Mouse (Mus musculus) forebrain, embryonic 12.5 days (tissue): ENCODE measurements around the gene Rnasel. TPM values are rescaled to one million over a fixed set of nuclear protein-coding genes. Genes with fewer than 3 reads are reported as not detected.

Experiments used
- ATAC-seq: fragments of 200-750 bp; cut with Nextera tagmentation; 2 replicates; pipeline ENCODE4 v1.8.0; 2017; ENCODE audit warnings: moderate TSS enrichment; ENCODE audit not compliant: low FRiP score
- H3K27ac ChIP-seq: fragments of 300-500 bp; sonication (generic); 2 replicates; pipeline ENCODE4 v1.5.1; 2016; ENCODE audit warnings: mild to moderate bottlenecking
- H3K27me3 ChIP-seq: fragments of 300-500 bp; sonication (generic); 2 replicates; pipeline ENCODE4 v1.6.1; 2016; ENCODE audit warnings: mild to moderate bottlenecking
- H3K36me3 ChIP-seq: fragments of 300-500 bp; sonication (generic); replicated peaks from 2 replicates; pipeline ENCODE4 v1.6.1; 2016; ENCODE audit warnings: mild to moderate bottlenecking
- H3K4me1 ChIP-seq: fragments of 300-500 bp; sonication (generic); 2 replicates; pipeline ENCODE4 v1.6.1; 2016
- H3K4me2 ChIP-seq: fragments of 300-500 bp; sonication (generic); 2 replicates; pipeline ENCODE4 v1.6.1; 2016; ENCODE audit warnings: mild to moderate bottlenecking, moderate library complexity
- H3K4me3 ChIP-seq: fragments of 300-500 bp; sonication (generic); replicated peaks from 2 replicates; pipeline ENCODE4 v1.5.1; 2016; ENCODE audit warnings: mild to moderate bottlenecking
- H3K9ac ChIP-seq: fragments of 300-500 bp; sonication (generic); 2 replicates; pipeline ENCODE4 v1.6.1; 2016; ENCODE audit warnings: mild to moderate bottlenecking
- H3K9me3 ChIP-seq: fragments of 300-500 bp; sonication (generic); 2 replicates; pipeline ENCODE4 v1.6.1; 2016
- WGBS: fragments of 180-500 bp; shearing (Covaris S2); methylation state at CpG from one replicate; pipeline ENCODE4 v1.1.7; 2016; 5-methylcytosine and 5-hydroxymethylcytosine counted together
- polyA plus RNA-seq: library from polyadenylated mRNA; unstranded; fragments of >200 nt; fragmentation: Nextera tagmentation; extraction: Ambion mirVana; gene quantifications from 2 replicates; pipeline ENCODE4 v1.2.1, GENCODE M21; 2016

Gene Rnasel
- polyA plus RNA-seq, 1 experiment from 2014 or later, result 31.6 TPM

DNA sequence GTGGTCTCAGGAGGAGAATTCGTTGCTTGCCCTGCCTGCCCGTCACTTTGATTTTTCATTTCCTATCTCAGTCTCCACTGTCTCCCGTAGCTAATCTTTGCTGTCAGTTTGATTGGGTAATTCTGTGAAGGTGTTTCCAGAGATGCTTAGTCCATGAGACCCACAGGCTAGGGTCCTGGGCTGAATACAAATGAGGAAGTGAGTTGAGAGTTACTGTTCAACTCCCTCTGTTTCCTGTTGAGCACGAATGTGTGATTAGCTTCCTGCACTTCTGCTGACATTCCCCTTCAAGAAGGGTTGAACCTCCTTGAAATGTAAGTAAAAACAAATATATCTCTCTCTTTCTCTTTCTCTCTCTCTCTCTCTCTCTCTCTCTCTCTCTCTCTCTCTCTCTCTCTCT lies 36.4 kb downstream of the Rnasel start:
- Histone ChIP-seq H3K27me3 (no peaks in the 10 kb centered on the region), H3K27ac (no peak overlapping the region), H3K4me3 (no peak overlapping the region), H3K9ac (no peak overlapping the region), H3K4me1 (no peaks in the 10 kb centered on the region), H3K4me2 (no peak overlapping the region), H3K9me3 (no peaks in the 10 kb centered on the region), H3K36me3 (no peaks in the 10 kb centered on the region)
- WGBS, result 81% methylated on average over 4 of the region's 4 CpGs
- no peak for ATAC-seq

DNA sequence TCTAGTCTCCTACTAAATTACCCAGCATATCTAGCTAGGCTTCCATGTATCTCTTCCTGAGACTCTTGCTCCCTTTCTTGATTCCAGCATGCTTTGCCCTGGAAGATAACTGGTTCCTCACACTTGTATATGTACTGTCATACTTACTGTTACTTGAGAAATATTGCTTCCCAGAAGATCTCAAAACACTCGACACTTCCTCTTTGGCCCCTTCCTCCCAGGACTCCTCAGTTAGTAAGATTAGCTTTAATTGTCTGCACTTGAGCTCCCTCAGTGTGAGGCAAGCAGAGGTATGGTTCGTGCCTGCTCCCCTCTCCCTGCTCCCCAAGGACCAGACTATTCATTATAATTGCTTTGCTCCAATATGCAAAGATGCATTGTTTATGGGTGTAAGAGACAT lies 41.5 kb downstream of the Rnasel start:
- Histone ChIP-seq H3K4me2 (no peak overlapping the region), H3K27ac (no peak overlapping the region), H3K36me3 (no peaks in the 10 kb centered on the region), H3K9ac (no peak overlapping the region), H3K27me3 (no peaks in the 10 kb centered on the region), H3K4me1 (no peaks in the 10 kb centered on the region), H3K4me3 (no peak overlapping the region), H3K9me3 (no peaks in the 10 kb centered on the region)
- ATAC-seq, result no peak
- 63% methylated on average over 2 of the region's 2 CpGs for WGBS

DNA sequence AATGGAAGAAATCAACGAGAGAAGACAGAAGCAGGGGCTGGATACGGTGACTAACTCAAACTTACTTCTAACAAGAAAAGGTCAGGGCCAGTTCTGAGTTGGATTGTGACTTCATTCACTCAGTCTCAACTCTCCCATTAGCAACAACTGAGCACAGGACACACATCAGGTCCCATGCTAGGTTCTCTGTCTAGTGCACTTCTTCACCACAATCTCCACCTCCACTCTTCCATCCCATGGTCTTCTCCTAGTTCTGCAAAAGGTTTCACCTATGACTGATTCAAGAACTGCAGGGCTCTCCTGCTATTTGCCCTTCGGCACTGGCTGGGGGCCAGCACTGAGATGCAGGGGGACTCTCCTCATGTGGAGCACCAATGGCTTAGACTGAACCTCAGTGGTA lies 45.0 kb downstream of the Rnasel start:
- 88% methylated on average over 3 of the region's 3 CpGs for WGBS

DNA sequence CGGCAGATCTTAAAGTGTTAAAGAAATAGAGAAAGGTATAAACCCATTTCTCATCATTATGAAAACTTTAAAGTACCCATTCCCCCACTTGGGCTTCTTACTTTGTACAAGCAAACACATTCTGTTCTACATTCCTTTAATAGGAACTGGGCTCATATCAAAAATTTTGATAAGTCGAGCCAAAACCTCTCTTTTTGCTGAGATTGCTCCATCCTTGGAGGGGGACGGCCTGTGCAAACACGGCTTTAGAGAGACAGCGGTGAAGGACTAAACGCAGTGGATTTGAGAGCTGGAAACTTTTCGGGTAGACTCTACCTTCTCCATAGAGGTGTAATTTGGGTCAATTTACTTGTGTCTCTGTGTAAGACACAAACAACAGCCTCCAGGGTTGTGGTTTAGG lies 53.5 kb downstream of the Rnasel start:
- H3K27ac ChIP-seq, result no peak overlapping the region
- no peak for ATAC-seq
- H3K4me1 ChIP-seq, result peaks cover 6% of the 10 kb centered on the region; the same call in 1 of the 2 replicates
- H3K36me3 ChIP-seq, result no peaks in the 10 kb centered on the region
- no peak overlapping the region for H3K4me3 ChIP-seq
- WGBS, result 77% methylated on average over 7 of the region's 7 CpGs
- H3K9me3 ChIP-seq, result no peaks in the 10 kb centered on the region
- H3K9ac ChIP-seq, result no peak overlapping the region
- no peaks in the 10 kb centered on the region for H3K27me3 ChIP-seq
- H3K4me2 ChIP-seq, result no peak overlapping the region

More for the DNA sequence above, 45.0 kb downstream of the Rnasel start:
- H3K27me3 ChIP-seq, result no peaks in the 10 kb centered on the region
- no peak overlapping the region for H3K27ac ChIP-seq
- ATAC-seq, result no peak
- H3K4me2 ChIP-seq, result no peak overlapping the region
- H3K9me3 ChIP-seq, result no peaks in the 10 kb centered on the region
- H3K4me3 ChIP-seq, result no peak overlapping the region
- H3K9ac ChIP-seq, result no peak overlapping the region
- no peaks in the 10 kb centered on the region for H3K4me1 ChIP-seq
- no peaks in the 10 kb centered on the region for H3K36me3 ChIP-seq

DNA sequence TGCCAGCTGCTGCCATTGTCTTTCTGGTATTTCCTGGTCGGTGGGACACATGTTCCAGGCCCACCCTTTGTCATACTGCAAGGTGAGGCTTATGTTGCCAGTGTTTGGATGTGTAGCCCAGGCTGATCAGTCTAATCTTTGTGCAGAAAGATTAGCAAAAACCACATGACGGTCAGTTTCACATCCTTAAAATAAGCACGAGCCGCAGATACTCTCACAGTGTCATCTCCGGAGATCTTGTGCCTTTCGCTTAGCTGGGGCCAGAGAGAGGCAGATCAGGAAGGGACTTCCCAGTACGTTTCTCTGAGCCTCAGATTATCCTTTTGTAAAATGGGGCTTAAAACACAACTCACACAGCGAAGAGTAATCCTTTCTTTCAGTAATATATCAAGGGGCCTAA lies 54.3 kb downstream of the Rnasel start:
- Histone ChIP-seq H3K4me1 (peaks cover 6% of the 10 kb centered on the region; the same call in 1 of the 2 replicates), H3K4me2 (no peak overlapping the region), H3K4me3 (no peak overlapping the region), H3K9ac (no peak overlapping the region), H3K36me3 (no peaks in the 10 kb centered on the region), H3K9me3 (no peaks in the 10 kb centered on the region), H3K27ac (no peak overlapping the region), H3K27me3 (no peaks in the 10 kb centered on the region)
- WGBS, result 50% methylated on average over 8 of the region's 8 CpGs
- ATAC-seq, result no peak

DNA sequence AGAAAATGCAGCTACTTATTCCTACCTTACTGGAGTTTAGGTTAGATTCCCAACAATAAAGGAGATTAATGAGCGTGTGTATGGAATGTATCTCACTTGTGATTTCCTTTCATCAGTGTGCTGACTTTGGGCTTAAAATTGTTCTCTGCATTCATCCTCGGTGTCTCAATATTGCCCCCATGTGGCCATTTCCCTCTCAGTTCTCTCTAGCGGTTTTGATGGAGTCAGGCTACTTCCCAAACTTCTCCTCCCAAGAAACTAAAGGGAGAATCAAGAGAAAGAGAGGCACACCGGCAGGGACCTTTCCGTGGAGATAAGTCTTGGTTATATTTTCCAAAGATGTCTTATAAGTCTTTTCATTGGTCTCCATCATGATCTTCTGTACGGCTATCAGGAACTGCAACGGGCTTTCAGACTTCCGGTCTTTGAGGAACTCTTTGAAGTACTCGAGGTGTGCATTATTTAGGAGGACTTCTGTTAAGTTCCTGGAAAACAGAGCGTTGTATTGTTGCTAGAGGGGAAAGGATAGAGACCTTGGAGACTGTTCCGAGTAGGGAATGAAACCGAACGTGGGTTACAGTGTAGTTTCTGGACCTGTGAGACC lies 58.3 kb downstream of the Rnasel start:
- ATAC-seq, result no peak
- Histone ChIP-seq H3K27me3 (no peaks in the 10 kb centered on the region), H3K4me2 (no peak overlapping the region), H3K4me1 (peaks cover 6% of the 10 kb centered on the region; the same call in 1 of the 2 replicates), H3K36me3 (no peaks in the 10 kb centered on the region), H3K9me3 (no peaks in the 10 kb centered on the region), H3K9ac (no peak overlapping the region), H3K4me3 (no peak overlapping the region), H3K27ac (no peak overlapping the region)
- 58% methylated on average over 13 of the region's 13 CpGs for WGBS

Other genes starting within 250 kb of the Rnasel start
- 10.9 and 11.1 TPM in 2 replicates for gene Npl, start 199.4 kb upstream of the Rnasel start, polyA plus RNA-seq
- 24.3 and 25.1 TPM in 2 replicates for gene Rgs8, start 96.4 kb upstream of the Rnasel start, polyA plus RNA-seq
- 46.6 and 49.3 TPM in 2 replicates for gene Rgs16, start 9.1 kb upstream of the Rnasel start, polyA plus RNA-seq
- 0.19 TPM in 1 of 2 replicates, not detected in the other for gene Rgsl1, start 94.7 kb downstream of the Rnasel start, polyA plus RNA-seq
- gene Teddm1b, start 124.9 kb downstream of the Rnasel start, polyA plus RNA-seq, result 0.57 and 0.60 TPM in 2 replicates
- gene Teddm1a, start 142.3 kb downstream of the Rnasel start, polyA plus RNA-seq, result not detected in 2 replicates
- 108 and 119 TPM in 2 replicates for gene Glul, start 150.5 kb downstream of the Rnasel start, polyA plus RNA-seq
- 0.79 and 0.85 TPM in 2 replicates for gene Teddm2, start 150.8 kb downstream of the Rnasel start, polyA plus RNA-seq